Mouse (Mus musculus): ENCODE results near the gene Mdc1. TPM values are rescaled to one million over a fixed set of nuclear protein-coding genes. Genes with fewer than 3 reads are reported as not detected.

Mdc1 gene
- polyA plus RNA-seq, 2 experiments from 2014 or later, result 4.1 to 6.4 TPM

- no peak for ATAC-seq
These were observed 18.1 kb downstream of the Mdc1 start for GRCm38 (mm10) chr17:35859371-35859770.

- ATAC-seq, result no peak
These were observed 18.5 kb downstream of the Mdc1 start for GRCm38 (mm10) chr17:35859835-35860234.

- no peak for ATAC-seq
These were observed 19.5 kb downstream of the Mdc1 start for GRCm38 (mm10) chr17:35860831-35861197.

GRCm38 (mm10) chr17:35861198-35861857 lies 20.0 kb downstream of the Mdc1 start, which contains the start of gene Nrm:
Gene Nrm, plus strand, starts transcription at chr17:35861318.
- peak; percentile 91 for ATAC-seq

- ATAC-seq, result no peak
These were observed 23.6 kb downstream of the Mdc1 start for GRCm38 (mm10) chr17:35864832-35865353.

GRCm38 (mm10) chr17:35865481-35866280 lies 24.4 kb downstream of the Mdc1 start, which contains the start of gene Ppp1r18:
Gene Ppp1r18, plus strand, starts transcription at chr17:35865593.
- no peak for ATAC-seq

- ATAC-seq, result no peak
These were observed 25.0 kb downstream of the Mdc1 start for GRCm38 (mm10) chr17:35866281-35866831.

GRCm38 (mm10) chr17:35866911-35867890 lies 25.9 kb downstream of the Mdc1 start:
- ATAC-seq, result no peak

- peak; percentile 46 for ATAC-seq
These were observed 27.0 kb downstream of the Mdc1 start for GRCm38 (mm10) chr17:35868165-35868820.

- ATAC-seq, result no peak
These were observed 27.6 kb downstream of the Mdc1 start for GRCm38 (mm10) chr17:35868961-35869345.

GRCm38 (mm10) chr17:35869346-35870067 lies 28.2 kb downstream of the Mdc1 start:
- ATAC-seq, result no peak

GRCm38 (mm10) chr17:35870151-35870883 lies 29.0 kb downstream of the Mdc1 start:
- peak; percentile 73 for ATAC-seq

GRCm38 (mm10) chr17:35870884-35871696 lies 29.8 kb downstream of the Mdc1 start:
- ATAC-seq, result no peak

GRCm38 (mm10) chr17:35873774-35874519 lies 32.6 kb downstream of the Mdc1 start:
- no peak for ATAC-seq

GRCm38 (mm10) chr17:35874721-35875120 lies 33.4 kb downstream of the Mdc1 start:
- no peak for ATAC-seq

GRCm38 (mm10) chr17:35879245-35880057 lies 38.1 kb downstream of the Mdc1 start, which contains the start of gene Dhx16:
Gene Dhx16, plus strand, starts transcription at chr17:35879819.
- ATAC-seq, result peak; percentile 88

GRCm38 (mm10) chr17:35882924-35883323 lies 41.6 kb downstream of the Mdc1 start:
- no peak for ATAC-seq
